Mouse (Mus musculus): Measurements from ENCODE around the gene Zfp770. TPM values are rescaled to one million over a fixed set of nuclear protein-coding genes. Genes with fewer than 3 reads are reported as not detected.

Gene Zfp770
- 5.5 and 6.2 TPM in 2 replicates for polyA plus RNA-seq (2014; fragmentation: Nextera tagmentation; extraction: Ambion mirVana)

GRCm38 (mm10) chr2:114200932-114201559, at the start of gene Zfp770:
Gene Zfp770, minus strand, starts transcription at chr2:114201469.
- H3K4me2 ChIP-seq (ENCODE audit: low read length): peak within 1 kb of the TSS; percentile 50
- no peaks in the 10 kb centered on the region for H3K9me3 ChIP-seq (ENCODE audit: control insufficient read depth, low read length)
- ATAC-seq (replicated peaks; ENCODE audit: low FRiP score, low TSS enrichment, low read depth): peak; percentile 95
- peaks cover 14% of the 10 kb centered on the region for H3K36me3 ChIP-seq (ENCODE audit: control insufficient read depth, insufficient read depth, low read length)
- H3K9ac ChIP-seq (ENCODE audit: low read length): peak within 1 kb of the TSS; percentile 90
- WGBS: under 1% methylated on average over 36 of the region's 36 CpGs
- no peaks in the 10 kb centered on the region for H3K27me3 ChIP-seq (replicated peaks; ENCODE audit: control insufficient read depth, insufficient read depth, low read length)
- peak; percentile 94 for DNase-seq (ENCODE audit: low spot score)
- peak within 1 kb of the TSS; percentile 88 for H3K4me3 ChIP-seq (ENCODE audit: low read depth, low read length)
- H3K27ac ChIP-seq (ENCODE audit: low read depth): peak within 1 kb of the TSS; percentile 62
- H3K4me1 ChIP-seq (replicated peaks; ENCODE audit: control insufficient read depth, insufficient read depth, low read length): peaks cover 8% of the 10 kb centered on the region

- Histone ChIP-seq H3K27me3 (replicated peaks; ENCODE audit: control insufficient read depth, insufficient read depth, low read length) (no peaks in the 10 kb centered on the region), H3K9ac (ENCODE audit: low read length) (no peak overlapping the region), H3K36me3 (ENCODE audit: control insufficient read depth, insufficient read depth, low read length) (no peaks in the 10 kb centered on the region), H3K4me3 (ENCODE audit: low read depth, low read length) (no peak overlapping the region), H3K9me3 (ENCODE audit: control insufficient read depth, low read length) (no peaks in the 10 kb centered on the region), H3K27ac (ENCODE audit: low read depth) (peak overlapping the region; percentile 18; the same call in 1 of the 2 replicates), H3K4me1 (replicated peaks; ENCODE audit: control insufficient read depth, insufficient read depth, low read length) (no peaks in the 10 kb centered on the region), H3K4me2 (ENCODE audit: low read length) (peak overlapping the region; percentile 7; the same call in 1 of the 2 replicates)
- WGBS: 25% methylated on average over 6 of the region's 6 CpGs
- no peak for DNase-seq (ENCODE audit: low spot score)
- no peak for ATAC-seq (replicated peaks; ENCODE audit: low FRiP score, low TSS enrichment, low read depth)
These were observed 48.2 kb upstream of the Zfp770 start for GRCm38 (mm10) chr2:114249440-114249839.

- ATAC-seq (replicated peaks; ENCODE audit: low FRiP score, low TSS enrichment, low read depth): no peak
- WGBS: 10% methylated on average over 4 of the region's 4 CpGs
- Histone ChIP-seq H3K4me3 (ENCODE audit: low read depth, low read length) (no peak overlapping the region), H3K9ac (ENCODE audit: low read length) (no peak overlapping the region), H3K27me3 (replicated peaks; ENCODE audit: control insufficient read depth, insufficient read depth, low read length) (no peaks in the 10 kb centered on the region), H3K4me2 (ENCODE audit: low read length) (no peak overlapping the region), H3K4me1 (replicated peaks; ENCODE audit: control insufficient read depth, insufficient read depth, low read length) (no peaks in the 10 kb centered on the region), H3K27ac (ENCODE audit: low read depth) (no peak overlapping the region), H3K36me3 (ENCODE audit: control insufficient read depth, insufficient read depth, low read length) (no peaks in the 10 kb centered on the region), H3K9me3 (ENCODE audit: control insufficient read depth, low read length) (no peaks in the 10 kb centered on the region)
- no peak for DNase-seq (ENCODE audit: low spot score)
These were observed 36.4 kb upstream of the Zfp770 start for GRCm38 (mm10) chr2:114237639-114238038.

- Histone ChIP-seq H3K27me3 (replicated peaks; ENCODE audit: control insufficient read depth, insufficient read depth, low read length) (no peaks in the 10 kb centered on the region), H3K27ac (ENCODE audit: low read depth) (no peak overlapping the region), H3K36me3 (ENCODE audit: control insufficient read depth, insufficient read depth, low read length) (no peaks in the 10 kb centered on the region), H3K9me3 (ENCODE audit: control insufficient read depth, low read length) (no peaks in the 10 kb centered on the region), H3K4me2 (ENCODE audit: low read length) (no peak overlapping the region), H3K4me1 (replicated peaks; ENCODE audit: control insufficient read depth, insufficient read depth, low read length) (no peaks in the 10 kb centered on the region), H3K4me3 (ENCODE audit: low read depth, low read length) (no peak overlapping the region), H3K9ac (ENCODE audit: low read length) (no peak overlapping the region)
- 87% methylated on average over 1 of the region's 1 CpGs for WGBS
- ATAC-seq (replicated peaks; ENCODE audit: low FRiP score, low TSS enrichment, low read depth): no peak
- no peak for DNase-seq (ENCODE audit: low spot score)
These were observed 35.3 kb upstream of the Zfp770 start for GRCm38 (mm10) chr2:114236566-114236965.

DNA sequence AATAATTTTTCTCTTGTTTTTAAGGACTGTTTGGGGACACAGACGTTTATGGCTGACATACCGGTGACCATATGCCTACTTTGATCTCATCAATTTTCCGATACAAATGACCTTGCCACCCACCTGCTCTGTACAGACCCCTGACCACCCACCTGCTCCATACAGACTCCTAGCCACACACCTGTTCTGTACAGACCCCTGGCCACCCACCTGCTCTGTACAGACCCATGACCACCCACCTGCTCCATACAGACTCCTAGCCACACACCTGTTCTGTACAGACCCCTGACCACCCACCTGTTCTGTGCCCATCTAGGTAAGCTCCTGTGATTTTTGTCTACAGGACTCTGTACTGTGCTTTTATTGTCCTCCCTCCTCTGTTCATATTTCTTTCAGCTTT, 34.3 kb upstream of the Zfp770 start:
- Histone ChIP-seq H3K36me3 (ENCODE audit: control insufficient read depth, insufficient read depth, low read length) (no peaks in the 10 kb centered on the region), H3K27ac (ENCODE audit: low read depth) (no peak overlapping the region), H3K9ac (ENCODE audit: low read length) (no peak overlapping the region), H3K9me3 (ENCODE audit: control insufficient read depth, low read length) (no peaks in the 10 kb centered on the region), H3K4me1 (replicated peaks; ENCODE audit: control insufficient read depth, insufficient read depth, low read length) (no peaks in the 10 kb centered on the region), H3K4me3 (ENCODE audit: low read depth, low read length) (no peak overlapping the region), H3K27me3 (replicated peaks; ENCODE audit: control insufficient read depth, insufficient read depth, low read length) (no peaks in the 10 kb centered on the region), H3K4me2 (ENCODE audit: low read length) (no peak overlapping the region)
- ATAC-seq (replicated peaks; ENCODE audit: low FRiP score, low TSS enrichment, low read depth): no peak
- 84% methylated on average over 3 of the region's 3 CpGs for WGBS
- no peak for DNase-seq (ENCODE audit: low spot score)

DNA sequence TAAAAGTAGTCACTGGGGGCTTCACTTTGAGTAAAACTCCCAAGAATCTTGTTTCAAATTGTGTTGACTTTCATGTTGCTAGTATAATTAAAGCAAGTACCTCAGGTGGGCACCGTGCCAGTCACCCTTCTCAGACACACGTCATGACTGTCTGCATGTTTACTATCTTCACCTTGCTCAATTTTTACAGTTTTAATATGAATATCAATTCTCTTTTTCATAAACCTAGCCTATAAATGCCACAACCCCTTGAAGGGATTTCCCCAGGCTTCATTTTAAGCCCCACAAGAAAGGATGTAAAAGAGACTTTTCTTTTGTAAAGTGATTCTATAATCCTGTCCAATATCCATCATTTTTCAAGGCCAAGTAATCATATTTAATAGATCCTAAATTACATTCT, 30.0 kb upstream of the Zfp770 start:
- H3K4me1 ChIP-seq (replicated peaks; ENCODE audit: control insufficient read depth, insufficient read depth, low read length): no peaks in the 10 kb centered on the region
- H3K36me3 ChIP-seq (ENCODE audit: control insufficient read depth, insufficient read depth, low read length): no peaks in the 10 kb centered on the region
- H3K9ac ChIP-seq (ENCODE audit: low read length): no peak overlapping the region
- no peaks in the 10 kb centered on the region for H3K27me3 ChIP-seq (replicated peaks; ENCODE audit: control insufficient read depth, insufficient read depth, low read length)
- no peak overlapping the region for H3K27ac ChIP-seq (ENCODE audit: low read depth)
- no peak for ATAC-seq (replicated peaks; ENCODE audit: low FRiP score, low TSS enrichment, low read depth)
- H3K4me3 ChIP-seq (ENCODE audit: low read depth, low read length): no peak overlapping the region
- DNase-seq (ENCODE audit: low spot score): no peak
- H3K9me3 ChIP-seq (ENCODE audit: control insufficient read depth, low read length): no peaks in the 10 kb centered on the region
- H3K4me2 ChIP-seq (ENCODE audit: low read length): no peak overlapping the region
- 74% methylated on average over 2 of the region's 2 CpGs for WGBS

GRCm38 (mm10) chr2:114228672-114229071, 27.4 kb upstream of the Zfp770 start:
- no peak overlapping the region for H3K27ac ChIP-seq (ENCODE audit: low read depth)
- no peaks in the 10 kb centered on the region for H3K4me1 ChIP-seq (replicated peaks; ENCODE audit: control insufficient read depth, insufficient read depth, low read length)
- WGBS: 87% methylated on average over 2 of the region's 2 CpGs
- H3K27me3 ChIP-seq (replicated peaks; ENCODE audit: control insufficient read depth, insufficient read depth, low read length): no peaks in the 10 kb centered on the region
- H3K4me2 ChIP-seq (ENCODE audit: low read length): no peak overlapping the region
- no peaks in the 10 kb centered on the region for H3K36me3 ChIP-seq (ENCODE audit: control insufficient read depth, insufficient read depth, low read length)
- H3K9ac ChIP-seq (ENCODE audit: low read length): no peak overlapping the region
- no peak for ATAC-seq (replicated peaks; ENCODE audit: low FRiP score, low TSS enrichment, low read depth)
- no peak overlapping the region for H3K4me3 ChIP-seq (ENCODE audit: low read depth, low read length)
- DNase-seq (ENCODE audit: low spot score): no peak
- no peaks in the 10 kb centered on the region for H3K9me3 ChIP-seq (ENCODE audit: control insufficient read depth, low read length)

GRCm38 (mm10) chr2:114205036-114205435, 3.8 kb upstream of the Zfp770 start:
- Histone ChIP-seq H3K4me2 (ENCODE audit: low read length) (no peak overlapping the region), H3K27ac (ENCODE audit: low read depth) (no peak overlapping the region), H3K4me3 (ENCODE audit: low read depth, low read length) (no peak overlapping the region), H3K36me3 (ENCODE audit: control insufficient read depth, insufficient read depth, low read length) (no peaks in the 10 kb centered on the region), H3K9ac (ENCODE audit: low read length) (no peak overlapping the region), H3K27me3 (replicated peaks; ENCODE audit: control insufficient read depth, insufficient read depth, low read length) (no peaks in the 10 kb centered on the region), H3K4me1 (replicated peaks; ENCODE audit: control insufficient read depth, insufficient read depth, low read length) (peaks cover 5% of the 10 kb centered on the region), H3K9me3 (ENCODE audit: control insufficient read depth, low read length) (no peaks in the 10 kb centered on the region)
- ATAC-seq (replicated peaks; ENCODE audit: low FRiP score, low TSS enrichment, low read depth) (no peak), DNase-seq (ENCODE audit: low spot score) (no peak)
- 65% methylated on average over 6 of the region's 6 CpGs for whole genome bisulfite sequencing

DNA sequence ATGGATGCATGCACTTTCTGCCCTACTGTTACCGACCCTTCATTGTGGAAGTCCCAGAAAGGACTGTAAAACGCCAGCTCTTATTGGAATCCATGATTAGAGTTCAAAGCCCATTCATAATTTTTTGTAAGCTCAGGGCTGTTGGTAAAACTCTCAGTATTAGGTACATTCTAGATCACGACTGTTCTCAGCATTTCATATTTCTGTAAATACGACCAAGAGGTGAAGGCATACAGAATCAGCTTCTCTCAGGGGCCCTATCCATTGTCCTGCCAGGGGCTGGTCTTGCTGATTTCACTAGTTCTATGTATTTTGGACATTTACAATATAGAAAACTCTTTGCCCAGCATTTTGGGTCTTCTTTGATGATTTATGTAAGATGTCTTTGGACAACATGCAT, 305 bp upstream of the Zfp770 start:
- peak overlapping the region; percentile 50 for H3K4me2 ChIP-seq (ENCODE audit: low read length)
- 36% methylated on average over 4 of the region's 4 CpGs for WGBS
- peaks cover 9% of the 10 kb centered on the region for H3K36me3 ChIP-seq (ENCODE audit: control insufficient read depth, insufficient read depth, low read length)
- peak overlapping the region; percentile 90; the same call in 1 of the 2 replicates for H3K9ac ChIP-seq (ENCODE audit: low read length)
- H3K4me3 ChIP-seq (ENCODE audit: low read depth, low read length): peak overlapping the region; percentile 88
- no peaks in the 10 kb centered on the region for H3K27me3 ChIP-seq (replicated peaks; ENCODE audit: control insufficient read depth, insufficient read depth, low read length)
- ATAC-seq (replicated peaks; ENCODE audit: low FRiP score, low TSS enrichment, low read depth) (no peak), DNase-seq (ENCODE audit: low spot score) (no peak)
- no peak overlapping the region; the same call in 1 of the 2 replicates for H3K27ac ChIP-seq (ENCODE audit: low read depth)
- no peaks in the 10 kb centered on the region for H3K9me3 ChIP-seq (ENCODE audit: control insufficient read depth, low read length)
- peaks cover 8% of the 10 kb centered on the region for H3K4me1 ChIP-seq (replicated peaks; ENCODE audit: control insufficient read depth, insufficient read depth, low read length)

All from intestine, embryonic 14.5 days (tissue).